Mouse (Mus musculus) liver, postnatal 0 days (tissue): ENCODE results near the gene Olfr694.

Source experiments
- CTCF ChIP-seq: sonication (generic); IDR thresholded peaks from 2 replicates; pipeline ENCODE4 v1.5.1; 2016; ENCODE audit warnings: antibody characterized with exemption, low read depth
- EP300 ChIP-seq: IDR thresholded peaks from 2 replicates; pipeline ENCODE4 v1.6.1; 2016; ENCODE audit warnings: antibody characterized with exemption, low read depth, mild to moderate bottlenecking

DNA sequence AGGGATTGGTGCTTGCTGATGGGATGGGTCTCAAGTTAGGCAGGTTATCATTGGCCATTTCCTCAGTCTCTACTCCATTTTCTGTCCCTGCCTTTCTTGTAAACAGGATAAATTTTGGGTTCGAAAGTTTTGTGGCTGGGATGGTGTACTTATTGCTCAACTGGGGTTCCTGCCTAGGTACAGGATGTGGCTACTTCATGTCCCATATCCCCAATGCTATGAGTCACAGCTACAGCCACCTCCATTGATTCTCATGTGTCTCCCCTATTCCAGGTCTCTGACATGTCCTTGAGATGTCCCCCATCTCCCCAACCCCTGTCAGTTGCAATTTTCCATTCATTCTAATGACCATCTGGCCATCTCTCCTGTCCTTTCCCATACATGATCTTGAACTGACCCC is 5.3 kb upstream of the Olfr694 start:
- TF ChIP-seq CTCF (no peak), EP300 (no peak)
